Mouse (Mus musculus): ENCODE measurements around the gene Parp3. TPM values are rescaled to one million over a fixed set of nuclear protein-coding genes. Genes with fewer than 3 reads are reported as not detected.
"Not testable (repeated sequence)": the region's sequence is repeated elsewhere in the genome, so short reads cannot be mapped to it uniquely, and the experiment has no call there.

Parp3 gene
- polyA plus RNA-seq, 1 experiment: 25.8 TPM

DNA sequence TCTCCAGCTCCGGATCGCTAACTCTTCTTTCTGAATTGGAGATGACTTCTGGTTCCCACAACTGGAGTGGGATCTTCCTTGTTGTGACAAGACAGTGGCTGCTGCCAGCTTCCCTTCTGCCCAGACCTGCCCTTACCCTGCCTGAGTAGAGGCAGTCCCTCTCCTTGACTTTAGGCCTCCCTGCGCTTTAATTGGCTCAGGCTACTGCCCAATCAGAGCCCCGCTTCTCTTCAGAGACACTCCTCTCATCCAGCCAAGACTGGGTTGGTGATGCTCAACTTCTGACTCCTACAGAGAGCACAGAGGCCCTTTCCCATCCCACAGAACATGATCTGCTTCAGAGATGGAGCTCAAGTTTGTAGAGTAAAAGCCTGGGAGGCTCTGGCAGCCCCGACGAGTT lies 27.5 kb upstream of the Parp3 start:
- no peak for TF ChIP-seq CTCF (conservative IDR thresholded peaks at IDR 0.05; ENCODE audit: insufficient read depth, insufficient read length, low read depth, low read length)
- Histone ChIP-seq H3K27ac (ENCODE audit: insufficient read depth, low read depth, low read length) (no peak overlapping the region), H3K4me1 (ENCODE audit: control insufficient read depth, insufficient read depth, low read length) (no peaks in the 10 kb centered on the region), H3K4me3 (ENCODE audit: insufficient read depth, low read depth, low read length) (no peak overlapping the region), H3K27me3 (replicated peaks; ENCODE audit: control insufficient read depth, insufficient read depth, low read length) (no peaks in the 10 kb centered on the region), H3K36me3 (ENCODE audit: control insufficient read depth, insufficient read depth, low read length) (no peaks in the 10 kb centered on the region)
- WGBS: 72% methylated on average over 6 of the region's 6 CpGs
- DNase-seq: no peak

DNA sequence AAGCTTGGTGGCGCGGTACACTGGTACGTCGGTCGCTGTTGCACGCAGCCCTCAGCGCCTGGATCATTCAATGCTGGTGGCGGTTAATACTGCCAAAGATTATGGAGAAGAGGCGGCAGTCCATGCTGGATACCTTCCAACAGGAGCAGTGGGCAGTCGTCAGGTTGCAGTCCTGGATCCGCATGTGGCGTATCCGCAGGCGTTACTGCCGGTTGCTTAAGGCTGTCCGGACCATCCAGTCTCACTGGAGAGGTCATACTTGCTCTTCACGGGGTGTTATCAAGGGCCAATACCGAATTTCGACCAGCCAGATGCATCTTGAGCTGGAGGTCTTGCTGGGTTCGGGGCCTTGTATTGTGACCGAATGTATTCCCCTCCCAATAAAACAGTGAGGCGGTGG lies 25.1 kb upstream of the Parp3 start:
- H3K36me3 ChIP-seq (ENCODE audit: control insufficient read depth, insufficient read depth, low read length): no peaks in the 10 kb centered on the region
- H3K27me3 ChIP-seq (replicated peaks; ENCODE audit: control insufficient read depth, insufficient read depth, low read length): no peaks in the 10 kb centered on the region
- TF ChIP-seq POLR2A (IDR thresholded peaks at IDR 0.05; ENCODE audit: low read depth, low read length): no peak
- TF ChIP-seq CTCF (conservative IDR thresholded peaks at IDR 0.05; ENCODE audit: insufficient read depth, insufficient read length, low read depth, low read length): no peak
- no peak overlapping the region for H3K4me3 ChIP-seq (ENCODE audit: insufficient read depth, low read depth, low read length)
- H3K27ac ChIP-seq (ENCODE audit: insufficient read depth, low read depth, low read length): no peak overlapping the region
- DNase-seq: no peak
- H3K4me1 ChIP-seq (ENCODE audit: control insufficient read depth, insufficient read depth, low read length): no peaks in the 10 kb centered on the region
- 90% methylated on average over 22 of the region's 22 CpGs for WGBS

DNA sequence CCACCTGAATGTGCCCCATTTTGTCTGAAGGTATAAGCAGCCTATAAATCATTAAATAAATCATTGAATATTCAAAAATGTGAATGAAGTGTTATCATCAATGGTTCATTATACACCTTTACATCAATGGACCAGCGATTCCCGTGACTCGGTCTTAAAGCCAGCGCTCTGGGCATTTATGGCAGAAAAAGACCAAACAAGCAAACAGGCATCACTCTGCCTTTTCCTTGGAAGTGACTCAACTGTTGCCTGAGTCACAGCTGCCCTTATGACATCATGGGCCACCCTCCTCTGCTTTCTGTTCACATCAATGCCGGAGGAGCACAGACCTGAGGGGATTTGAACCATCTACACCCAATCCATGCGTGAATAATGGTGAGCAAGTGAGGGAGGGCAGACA lies 22.9 kb upstream of the Parp3 start, which contains the start of gene Iqcf1:
TSS of gene Iqcf1 (plus strand) at position 301 of the 400 bp plus-strand sequence.
- Histone ChIP-seq H3K4me3 (ENCODE audit: insufficient read depth, low read depth, low read length) (no peak within 1 kb of the TSS), H3K4me1 (ENCODE audit: control insufficient read depth, insufficient read depth, low read length) (no peaks in the 10 kb centered on the region), H3K27me3 (replicated peaks; ENCODE audit: control insufficient read depth, insufficient read depth, low read length) (no peaks in the 10 kb centered on the region), H3K27ac (ENCODE audit: insufficient read depth, low read depth, low read length) (no peak within 1 kb of the TSS), H3K36me3 (ENCODE audit: control insufficient read depth, insufficient read depth, low read length) (no peaks in the 10 kb centered on the region)
- TF ChIP-seq POLR2A (IDR thresholded peaks at IDR 0.05; ENCODE audit: low read depth, low read length): no peak
- TF ChIP-seq CTCF (conservative IDR thresholded peaks at IDR 0.05; ENCODE audit: insufficient read depth, insufficient read length, low read depth, low read length): no peak
- no peak for DNase-seq
- WGBS: 93% methylated on average over 6 of the region's 6 CpGs

DNA sequence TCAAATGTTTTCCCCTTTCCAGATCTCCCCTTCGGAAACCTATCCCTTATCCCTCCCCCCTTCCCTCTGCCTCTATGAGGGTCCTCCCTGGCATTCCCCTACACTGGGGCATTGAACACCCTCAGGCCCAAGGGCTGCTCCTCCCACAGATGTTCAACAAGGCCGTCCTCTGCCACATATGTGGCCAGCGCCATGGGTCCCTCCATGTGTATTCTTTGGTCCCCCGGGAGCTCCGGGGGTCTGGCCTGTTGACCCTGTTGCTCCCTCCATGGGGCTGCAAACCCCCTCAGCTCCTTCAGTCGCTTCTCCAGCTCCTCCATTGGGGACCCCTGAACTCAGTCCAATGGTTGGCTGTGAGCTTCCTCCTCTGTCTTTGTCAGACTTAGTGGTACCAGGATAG lies 10.9 kb upstream of the Parp3 start:
- not testable (repeated sequence) for H3K27ac ChIP-seq (ENCODE audit: insufficient read depth, low read depth, low read length); H3K4me1 ChIP-seq (ENCODE audit: control insufficient read depth, insufficient read depth, low read length); H3K4me3 ChIP-seq (ENCODE audit: insufficient read depth, low read depth, low read length); DNase-seq; H3K36me3 ChIP-seq (ENCODE audit: control insufficient read depth, insufficient read depth, low read length); H3K27me3 ChIP-seq (replicated peaks; ENCODE audit: control insufficient read depth, insufficient read depth, low read length)
- 86% methylated on average over 6 of the region's 6 CpGs for WGBS

DNA sequence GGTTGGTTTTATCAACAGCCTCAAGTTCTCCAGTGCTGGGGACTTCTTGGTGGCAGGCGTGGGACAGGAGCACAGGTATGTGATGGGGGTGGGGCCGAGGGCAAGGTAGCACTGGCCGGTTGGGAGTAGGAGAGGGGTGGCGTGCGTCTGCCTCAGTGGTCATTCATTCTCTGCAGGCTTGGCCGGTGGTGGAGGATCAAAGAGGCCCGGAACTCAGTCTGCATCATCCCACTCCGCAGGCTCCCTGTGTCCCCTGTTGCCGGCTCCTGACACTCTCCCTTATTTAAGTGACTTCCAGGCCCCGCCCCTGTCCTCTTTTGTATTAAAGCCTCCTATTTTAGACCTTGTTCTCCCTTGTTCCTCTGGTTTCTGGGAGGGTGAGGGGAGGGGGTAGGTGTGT lies 8.3 kb upstream of the Parp3 start:
- H3K36me3 ChIP-seq (ENCODE audit: control insufficient read depth, insufficient read depth, low read length): peaks cover 2% of the 10 kb centered on the region
- no peak for DNase-seq
- no peaks in the 10 kb centered on the region for H3K27me3 ChIP-seq (replicated peaks; ENCODE audit: control insufficient read depth, insufficient read depth, low read length)
- TF ChIP-seq CTCF (conservative IDR thresholded peaks at IDR 0.05; ENCODE audit: insufficient read depth, insufficient read length, low read depth, low read length) (no peak), POLR2A (IDR thresholded peaks at IDR 0.05; ENCODE audit: low read depth, low read length) (no peak)
- H3K4me1 ChIP-seq (ENCODE audit: control insufficient read depth, insufficient read depth, low read length): no peaks in the 10 kb centered on the region
- no peak overlapping the region for H3K4me3 ChIP-seq (ENCODE audit: insufficient read depth, low read depth, low read length)
- WGBS: 80% methylated on average over 10 of the region's 10 CpGs
- H3K27ac ChIP-seq (ENCODE audit: insufficient read depth, low read depth, low read length): no peak overlapping the region

DNA sequence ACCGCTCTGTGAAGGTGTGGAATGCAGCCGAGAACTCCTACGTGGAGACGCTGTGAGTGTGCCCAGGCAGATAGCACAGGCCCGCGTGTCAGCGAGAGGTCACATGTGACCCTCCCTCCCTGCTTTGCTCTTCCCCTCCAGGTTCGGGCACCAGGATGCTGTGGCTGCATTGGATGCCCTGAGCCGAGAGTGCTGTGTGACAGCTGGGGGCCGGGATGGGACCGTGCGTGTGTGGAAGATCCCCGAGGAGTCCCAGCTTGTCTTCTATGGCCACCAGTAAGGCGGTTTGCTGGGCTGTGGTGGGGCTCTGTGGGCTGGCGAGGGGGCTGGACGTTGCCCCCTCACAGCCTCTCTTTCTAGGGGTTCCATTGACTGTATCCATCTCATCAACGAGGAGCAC lies 6.9 kb upstream of the Parp3 start:
- H3K4me1 ChIP-seq (ENCODE audit: control insufficient read depth, insufficient read depth, low read length): no peaks in the 10 kb centered on the region
- H3K27me3 ChIP-seq (replicated peaks; ENCODE audit: control insufficient read depth, insufficient read depth, low read length): no peaks in the 10 kb centered on the region
- no peak overlapping the region for H3K27ac ChIP-seq (ENCODE audit: insufficient read depth, low read depth, low read length)
- no peak for DNase-seq
- no peak overlapping the region for H3K4me3 ChIP-seq (ENCODE audit: insufficient read depth, low read depth, low read length)
- TF ChIP-seq CTCF (conservative IDR thresholded peaks at IDR 0.05; ENCODE audit: insufficient read depth, insufficient read length, low read depth, low read length): no peak
- TF ChIP-seq POLR2A (IDR thresholded peaks at IDR 0.05; ENCODE audit: low read depth, low read length): no peak
- 91% methylated on average over 17 of the region's 17 CpGs for WGBS
- H3K36me3 ChIP-seq (ENCODE audit: control insufficient read depth, insufficient read depth, low read length): peaks cover 2% of the 10 kb centered on the region

DNA sequence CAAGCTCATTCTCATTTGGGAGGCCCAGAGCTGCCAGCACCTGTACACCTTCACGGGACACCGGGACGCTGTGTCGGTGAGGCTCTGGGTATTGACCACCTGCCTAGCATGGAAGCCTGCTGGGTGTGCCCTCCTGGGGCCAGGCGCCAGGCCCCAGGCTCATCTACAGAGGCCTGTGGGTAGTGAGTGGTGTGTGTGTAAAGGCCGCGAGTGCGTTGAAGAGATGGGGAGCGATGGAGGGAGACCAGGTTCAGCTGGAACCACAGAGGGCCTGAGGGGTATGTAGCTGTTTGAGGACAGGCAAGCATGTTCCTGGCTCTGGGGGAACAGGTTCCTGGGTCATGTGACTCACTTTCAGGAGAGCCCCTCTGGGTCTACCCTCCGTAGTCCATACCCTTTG lies 6.4 kb upstream of the Parp3 start:
- WGBS: 98% methylated on average over 10 of the region's 10 CpGs
- Histone ChIP-seq H3K27ac (ENCODE audit: insufficient read depth, low read depth, low read length) (no peak overlapping the region), H3K4me3 (ENCODE audit: insufficient read depth, low read depth, low read length) (no peak overlapping the region), H3K36me3 (ENCODE audit: control insufficient read depth, insufficient read depth, low read length) (peaks cover 2% of the 10 kb centered on the region), H3K27me3 (replicated peaks; ENCODE audit: control insufficient read depth, insufficient read depth, low read length) (no peaks in the 10 kb centered on the region), H3K4me1 (ENCODE audit: control insufficient read depth, insufficient read depth, low read length) (0 out of 2 replicates have a peak, but pooled peaks cover under 1% of the 10 kb centered on the region)
- no peak for DNase-seq
- TF ChIP-seq CTCF (conservative IDR thresholded peaks at IDR 0.05; ENCODE audit: insufficient read depth, insufficient read length, low read depth, low read length): no peak
- TF ChIP-seq POLR2A (IDR thresholded peaks at IDR 0.05; ENCODE audit: low read depth, low read length): no peak

DNA sequence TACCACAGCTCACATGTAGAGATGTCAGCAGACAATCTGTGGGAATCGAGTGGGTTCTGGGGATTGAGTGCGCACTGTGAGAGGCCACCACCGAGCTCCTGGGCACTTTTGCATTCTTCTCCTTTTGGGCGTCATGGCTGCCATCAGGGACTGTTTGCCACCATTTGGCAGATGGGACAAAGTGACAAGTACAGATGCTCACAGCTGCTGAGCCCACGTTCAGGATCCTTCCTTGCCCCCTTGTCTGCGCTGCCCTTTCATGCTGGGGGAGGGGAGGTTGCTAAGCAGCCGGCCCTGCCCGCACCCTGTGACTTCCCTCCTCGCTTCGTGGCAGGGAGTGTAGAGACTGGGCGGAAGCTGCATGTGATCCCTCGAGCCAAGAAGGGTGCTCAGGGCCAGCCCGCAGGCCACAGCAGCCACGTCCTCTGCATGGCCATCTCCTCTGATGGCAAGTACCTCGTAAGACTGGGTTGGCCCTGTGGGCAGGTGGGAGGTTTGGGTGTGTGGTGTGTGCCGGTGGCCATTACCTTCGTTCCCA lies 5.9 kb upstream of the Parp3 start:
- Histone ChIP-seq H3K27ac (ENCODE audit: insufficient read depth, low read depth, low read length) (no peak overlapping the region), H3K27me3 (replicated peaks; ENCODE audit: control insufficient read depth, insufficient read depth, low read length) (no peaks in the 10 kb centered on the region), H3K4me3 (ENCODE audit: insufficient read depth, low read depth, low read length) (no peak overlapping the region), H3K4me1 (ENCODE audit: control insufficient read depth, insufficient read depth, low read length) (0 out of 2 replicates have a peak, but pooled peaks cover 5% of the 10 kb centered on the region), H3K36me3 (ENCODE audit: control insufficient read depth, insufficient read depth, low read length) (peaks cover 2% of the 10 kb centered on the region)
- 86% methylated on average over 17 of the region's 17 CpGs for WGBS
- TF ChIP-seq CTCF (conservative IDR thresholded peaks at IDR 0.05; ENCODE audit: insufficient read depth, insufficient read length, low read depth, low read length): no peak
- TF ChIP-seq POLR2A (IDR thresholded peaks at IDR 0.05; ENCODE audit: low read depth, low read length): no peak
- no peak for DNase-seq

All from kidney, adult 2 months (tissue).